Mouse (Mus musculus): Measurements from ENCODE around the gene Ap1s1.

- TF ChIP-seq POLR2A (IDR thresholded peaks at IDR 0.05; ENCODE audit: low read depth, low read length), result no peak
- TF ChIP-seq CTCF (IDR thresholded peaks at IDR 0.05; ENCODE audit: extremely low read depth, insufficient read depth, insufficient read length, insufficient replicate concordance), result no peak
Measured at GRCm38 (mm10) chr5:137032641-137033074, 13.3 kb downstream of the Ap1s1 start.

Data from spleen, adult 2 months (tissue).